In the genomic region with DNA sequence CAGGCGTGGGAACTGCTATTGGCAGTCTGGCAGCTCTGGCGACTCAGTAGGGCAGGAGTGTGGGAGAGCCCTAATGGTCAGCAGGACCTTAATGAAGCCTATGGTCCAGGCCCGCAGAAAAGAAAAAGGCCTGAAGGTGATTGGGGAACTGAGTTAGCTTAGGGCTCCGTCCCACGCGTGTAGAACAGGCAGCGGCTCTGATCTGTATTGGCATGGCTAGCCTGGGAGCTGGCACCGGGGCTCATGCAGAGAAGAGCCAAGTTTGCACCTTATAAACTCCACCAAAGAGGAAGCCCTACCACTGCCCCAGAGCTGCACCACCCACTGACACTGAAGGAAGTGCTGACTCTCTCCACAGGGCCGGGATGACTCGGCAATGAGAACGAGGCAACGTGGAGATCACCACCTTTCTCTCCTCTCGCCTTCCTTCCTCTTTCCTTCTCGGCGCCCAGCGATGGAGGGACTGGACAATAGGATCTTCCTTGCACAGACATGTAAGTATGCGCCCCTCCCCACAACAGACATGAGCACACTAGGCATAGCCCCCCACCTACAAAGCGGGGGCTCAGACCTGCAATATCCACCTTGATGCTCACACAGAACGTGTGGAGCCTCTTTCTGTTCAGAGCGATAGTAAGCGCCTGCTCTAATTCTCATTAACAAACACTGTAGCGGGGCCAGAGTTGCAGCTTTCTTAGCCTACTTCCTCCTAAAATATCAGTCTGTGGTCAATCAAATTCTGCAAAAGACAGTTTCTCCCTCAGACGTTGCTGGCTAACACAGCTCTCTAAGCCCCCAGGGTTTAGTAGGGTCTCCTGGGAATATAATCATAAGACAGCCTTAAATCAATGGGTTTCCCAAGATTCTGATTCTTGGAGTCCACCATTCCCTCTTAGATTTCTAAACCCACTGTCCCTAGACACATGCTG, we compare ENCODE assay signal across 9 mouse cellular contexts.
DNase-seq lines count a peak whose midpoint lies in the region; ATAC-seq and TF ChIP-seq lines count a peak whose summit lies in the region.
"Had no signal": no experiment of that assay in that cellular context is flagged by ENCODE, and none has a peak within 500 bp of the region (broad histone marks: within the 10 kb centered on the region; RNA-seq: fewer than 3 reads in every experiment).

No protein-coding gene starts in this region.

- no peak for TF ChIP-seq POLR2A in lung, adult 2 months (IDR thresholded peaks at IDR 0.05; ENCODE audit: borderline replicate concordance, extremely low read depth, low read depth, low read length)

- no peak overlapping the region for H3K9ac ChIP-seq in heart, embryonic 16.5 days (ENCODE audit: low read length)
- H3K9ac ChIP-seq in forebrain, embryonic 15.5 days (replicated peaks): no peak overlapping the region

- ATAC-seq in heart, embryonic 16.5 days (replicated peaks; ENCODE audit: extremely low read depth, insufficient read depth, low FRiP score): 0 out of 2 replicates have a peak, but pooled peaks have one; percentile 10
- ATAC-seq in forebrain, embryonic 15.5 days (replicated peaks): no peak

- TF ChIP-seq CTCF in lung, adult 2 months (IDR thresholded peaks at IDR 0.05; ENCODE audit: insufficient read depth, low read length): no peak

- peak overlapping the region; percentile 34 for H3K4me3 ChIP-seq in lung, adult 2 months (replicated peaks; ENCODE audit: extremely low read depth, low read depth, low read length)
- H3K4me3 ChIP-seq in heart, embryonic 16.5 days (ENCODE audit: low read length): peak overlapping the region; percentile 1; the same call in 1 of the 2 replicates
- peak overlapping the region; percentile 90 for H3K4me3 ChIP-seq in megakaryocyte, embryonic 14.5 days (replicated peaks)
- H3K4me3 ChIP-seq in forebrain, embryonic 15.5 days: no peak overlapping the region

- no peaks in the 10 kb centered on the region for H3K9me3 ChIP-seq in heart, embryonic 16.5 days (replicated peaks; ENCODE audit: control insufficient read depth, low read length)
- H3K9me3 ChIP-seq in megakaryocyte, embryonic 14.5 days: no peaks in the 10 kb centered on the region
- H3K9me3 ChIP-seq in forebrain, embryonic 15.5 days: no peaks in the 10 kb centered on the region

- peak overlapping the region; percentile 26 for H3K4me2 ChIP-seq in heart, embryonic 16.5 days (ENCODE audit: low read depth, low read length)
- H3K4me2 ChIP-seq in forebrain, embryonic 15.5 days (replicated peaks): no peak overlapping the region

- no peak overlapping the region for H3K27ac ChIP-seq in heart, embryonic 16.5 days (ENCODE audit: low read length)
- no peak overlapping the region for H3K27ac ChIP-seq in forebrain, embryonic 15.5 days (replicated peaks)

- WGBS in lung, adult 2 months: 62% methylated on average over 23 of the region's 23 CpGs
- WGBS in heart, embryonic 16.5 days: 66% methylated on average over 23 of the region's 23 CpGs
- 85% methylated on average over 23 of the region's 23 CpGs for WGBS in forebrain, embryonic 15.5 days

- H3K27me3 ChIP-seq in heart, embryonic 16.5 days (ENCODE audit: control insufficient read depth, insufficient read depth, low read length): no peaks in the 10 kb centered on the region
- H3K27me3 ChIP-seq in megakaryocyte, embryonic 14.5 days (replicated peaks): peaks cover 4% of the 10 kb centered on the region
- no peaks in the 10 kb centered on the region for H3K27me3 ChIP-seq in forebrain, embryonic 15.5 days

- H3K4me1 ChIP-seq in lung, adult 2 months (ENCODE audit: control insufficient read depth, insufficient read depth, low read length): no peaks in the 10 kb centered on the region; the same call in none of the 2 replicates
- H3K4me1 ChIP-seq in heart, embryonic 16.5 days (ENCODE audit: control insufficient read depth, insufficient read depth, low read length): no peaks in the 10 kb centered on the region
- peaks cover 26% of the 10 kb centered on the region for H3K4me1 ChIP-seq in megakaryocyte, embryonic 14.5 days
- H3K4me1 ChIP-seq in forebrain, embryonic 15.5 days: no peaks in the 10 kb centered on the region

- no peaks in the 10 kb centered on the region for H3K36me3 ChIP-seq in heart, embryonic 16.5 days (ENCODE audit: control insufficient read depth, insufficient read depth)
- peaks cover 4% of the 10 kb centered on the region for H3K36me3 ChIP-seq in megakaryocyte, embryonic 14.5 days (replicated peaks; ENCODE audit: low read length)
- H3K36me3 ChIP-seq in forebrain, embryonic 15.5 days: no peaks in the 10 kb centered on the region

- DNase-seq in lung, adult 2 months: no peak
- DNase-seq in lung, postnatal 10 days: no peak
- peak; percentile 57 for DNase-seq in thymus, postnatal 25 days
- no peak for DNase-seq in right cerebral cortex, postnatal 10 days (ENCODE audit: low spot score in 2 of 2)
- no peak for DNase-seq in adrenal gland, postnatal 25 days
- DNase-seq: kidney, adult 11 months had no signal
